ENCODE assay signal across 20 mouse cellular contexts in genomic region chr6:77013194-77013593, GRCm38 (mm10).
DNase-seq lines count a peak whose midpoint lies in the region; ATAC-seq lines count a peak whose summit lies in the region.
"Had no signal": no experiment of that assay in that cellular context is flagged by ENCODE, and none has a peak within 500 bp of the region (broad histone marks: within the 10 kb centered on the region; RNA-seq: fewer than 3 reads in every experiment).

No protein-coding gene starts in this region.

- no peak overlapping the region for H3K9ac ChIP-seq in forebrain, embryonic 16.5 days (replicated peaks; ENCODE audit: low read depth, low read length)
- no peak overlapping the region for H3K9ac ChIP-seq in forebrain, embryonic 13.5 days
- H3K9ac ChIP-seq: embryonic facial prominence, embryonic 15.5 days; heart, embryonic 12.5 days had no signal

- 52% methylated on average over 2 of the region's 2 CpGs for WGBS in forebrain, embryonic 16.5 days
- WGBS in forebrain, embryonic 13.5 days = 59% methylated on average over 2 of the region's 2 CpGs

- H3K4me1 ChIP-seq in forebrain, embryonic 16.5 days (replicated peaks; ENCODE audit: control insufficient read depth, insufficient read depth, low read length) = no peaks in the 10 kb centered on the region
- H3K4me1 ChIP-seq in forebrain, embryonic 13.5 days = no peaks in the 10 kb centered on the region
- H3K4me1 ChIP-seq: embryonic facial prominence, embryonic 15.5 days; forebrain, embryonic 10.5 days; heart, embryonic 12.5 days had no signal

- H3K36me3 ChIP-seq in forebrain, embryonic 16.5 days (ENCODE audit: control insufficient read depth, insufficient read depth) = no peaks in the 10 kb centered on the region
- H3K36me3 ChIP-seq in forebrain, embryonic 13.5 days (ENCODE audit: poor library complexity, severe bottlenecking) = no peaks in the 10 kb centered on the region
- H3K36me3 ChIP-seq: embryonic facial prominence, embryonic 15.5 days; forebrain, embryonic 10.5 days; heart, embryonic 12.5 days had no signal

- H3K27ac ChIP-seq in forebrain, embryonic 16.5 days (ENCODE audit: low read length) = no peak overlapping the region
- no peak overlapping the region for H3K27ac ChIP-seq in forebrain, embryonic 13.5 days
- H3K27ac ChIP-seq: embryonic facial prominence, embryonic 15.5 days; forebrain, embryonic 10.5 days; gastrocnemius, adult 2 months had no signal

- H3K4me3 ChIP-seq in forebrain, embryonic 16.5 days (replicated peaks; ENCODE audit: low read length) = no peak overlapping the region
- no peak overlapping the region for H3K4me3 ChIP-seq in forebrain, embryonic 13.5 days
- H3K4me3 ChIP-seq: embryonic facial prominence, embryonic 15.5 days; erythroblast, embryonic 14.5 days; forebrain, embryonic 10.5 days; gastrocnemius, adult 2 months; heart, embryonic 12.5 days had no signal

- H3K4me2 ChIP-seq in forebrain, embryonic 16.5 days (ENCODE audit: low read length) = no peak overlapping the region
- no peak overlapping the region for H3K4me2 ChIP-seq in forebrain, embryonic 13.5 days
- H3K4me2 ChIP-seq: embryonic facial prominence, embryonic 15.5 days; heart, embryonic 12.5 days had no signal

- peak; percentile 61; the same call in 1 of the 2 replicates for ATAC-seq in forebrain, embryonic 16.5 days
- no peak for ATAC-seq in forebrain, embryonic 13.5 days
- ATAC-seq: hindbrain, embryonic 16.5 days; inflammation-experienced regulatory T-cells, adult 6 months; intestine, postnatal 0 days had no signal

- H3K27me3 ChIP-seq in forebrain, embryonic 16.5 days (replicated peaks; ENCODE audit: control insufficient read depth, insufficient read depth, low read length) = no peaks in the 10 kb centered on the region
- no peaks in the 10 kb centered on the region for H3K27me3 ChIP-seq in forebrain, embryonic 13.5 days
- H3K27me3 ChIP-seq: embryonic facial prominence, embryonic 15.5 days; heart, embryonic 12.5 days had no signal

- H3K9me3 ChIP-seq in forebrain, embryonic 16.5 days (ENCODE audit: control insufficient read depth, low read length) = no peaks in the 10 kb centered on the region
- no peaks in the 10 kb centered on the region for H3K9me3 ChIP-seq in forebrain, embryonic 13.5 days (replicated peaks)
- H3K9me3 ChIP-seq: embryonic facial prominence, embryonic 15.5 days; heart, embryonic 12.5 days had no signal

- peak; percentile 2 for DNase-seq in cerebellum, adult 11 months
- no peak for DNase-seq in cerebellum, postnatal 4 days (ENCODE audit: low spot score in 2 of 2)
- DNase-seq in retina, embryonic 14.5 days (ENCODE audit: low spot score) = peak; percentile 13
- no peak for DNase-seq in retina, postnatal 1 day
- DNase-seq in cerebellum, postnatal 36 days = peak; percentile 9 to 10
- no peak for DNase-seq in adrenal gland, postnatal 10 days
- DNase-seq: adrenal gland, postnatal 14 days; embryo, embryonic 11 days; gastrocnemius, adult 2 months; gastrocnemius, postnatal 25 days; kidney, adult 8-10 months had no signal

Comparison
In these comparisons a context has a peak if more than half of its experiments do, and no peak if none do; other contexts are left out.
1. DNase-seq: peak in cerebellum, adult 11 months (single experiment), retina, embryonic 14.5 days (single experiment) and cerebellum, postnatal 36 days (2 of 2); none in cerebellum, postnatal 4 days (0 of 2), retina, postnatal 1 day (single experiment) and adrenal gland, postnatal 10 days (single experiment).